Mouse (Mus musculus) spleen, adult 2 months (tissue): ENCODE results near the gene Anks3. TPM values are rescaled to one million over a fixed set of nuclear protein-coding genes. Genes with fewer than 3 reads are reported as not detected.

Source experiments
- DNase-seq, 2 experiments: peaks; one replicate each; pipeline versions ENCODE4 v3.0.0 to v3.0.0-alpha.2; 2012 to 2021; ENCODE audit warnings: low spot score in 2 of 2, low read depth in 1 of 2
- H3K27ac ChIP-seq: fragments of 200-500 bp; 2 replicates; pipeline ENCODE4 v1.5.1; 2012; ENCODE audit warnings: low read length, inconsistent platforms; ENCODE audit not compliant: insufficient read depth
- H3K27me3 ChIP-seq: fragments of 200-500 bp; 2 replicates; pipeline ENCODE4 v1.6.1; 2012; ENCODE audit warnings: mild to moderate bottlenecking, moderate library complexity, low read length, inconsistent platforms; ENCODE audit not compliant: control insufficient read depth, insufficient read depth
- H3K36me3 ChIP-seq: fragments of 200-500 bp; 2 replicates; pipeline ENCODE4 v1.6.1; 2012; ENCODE audit warnings: mild to moderate bottlenecking, low read length, inconsistent platforms; ENCODE audit not compliant: control insufficient read depth, insufficient read depth
- H3K4me1 ChIP-seq: fragments of 200-500 bp; 2 replicates; pipeline ENCODE4 v1.6.1; 2011; ENCODE audit warnings: inconsistent platforms; ENCODE audit not compliant: control insufficient read depth, insufficient read depth, insufficient read length
- H3K4me3 ChIP-seq: fragments of 200-500 bp; 2 replicates; pipeline ENCODE4 v1.5.1; 2011; ENCODE audit warnings: mild to moderate bottlenecking, inconsistent platforms; ENCODE audit not compliant: insufficient read depth, insufficient read length; ENCODE audit errors: extremely low read depth
- CTCF ChIP-seq: fragments of 200-500 bp; IDR thresholded peaks from 2 replicates; pipeline ENCODE4 v1.5.1; 2011; ENCODE audit warnings: mild to moderate bottlenecking, inconsistent platforms; ENCODE audit not compliant: insufficient read depth, insufficient read length, insufficient replicate concordance; ENCODE audit errors: extremely low read depth
- POLR2A ChIP-seq: fragments of 200-500 bp; IDR thresholded peaks from 2 replicates; pipeline ENCODE4 v1.6.1; 2011; ENCODE audit warnings: low read depth, low read length, inconsistent platforms
- WGBS: fragments of 180-500 bp; shearing (Covaris S2); methylation state at CpG from one replicate; pipeline ENCODE4 v1.1.7; 2018; 5-methylcytosine and 5-hydroxymethylcytosine counted together
- polyA plus RNA-seq: library from polyadenylated mRNA; depleted of rRNA; stranded (reverse); fragments of >200 nt; gene quantifications from 2 replicates; pipeline ENCODE4 v1.2.3, GENCODE M21; 2012

Gene Anks3
- polyA plus RNA-seq, 1 experiment = 51.5 TPM

- H3K4me3 ChIP-seq = no peak overlapping the region
- WGBS = 44% methylated on average over 12 of the region's 12 CpGs
Measured at GRCm38 (mm10) chr16:4913783-4914735, 49.9 kb downstream of the Anks3 start.

GRCm38 (mm10) chr16:4912907-4913782 lies 50.9 kb downstream of the Anks3 start:
- Histone ChIP-seq H3K36me3 (peaks cover 16% of the 10 kb centered on the region), H3K4me1 (peaks cover 16% of the 10 kb centered on the region), H3K27me3 (no peaks in the 10 kb centered on the region), H3K27ac (peak overlapping the region; percentile 87), H3K4me3 (no peak overlapping the region)
- no peak for TF ChIP-seq CTCF
- TF ChIP-seq POLR2A = no peak
- 34% methylated on average over 11 of the region's 11 CpGs for WGBS
- DNase-seq = peak; percentile 28 to 41

More at GRCm38 (mm10) chr16:4913783-4914735, 49.9 kb downstream of the Anks3 start:
- TF ChIP-seq CTCF = peak; percentile 69; the same call in 1 of the 2 replicates
- TF ChIP-seq POLR2A = no peak
- Histone ChIP-seq H3K36me3 (peaks cover 16% of the 10 kb centered on the region), H3K27me3 (no peaks in the 10 kb centered on the region), H3K27ac (peak overlapping the region; percentile 87), H3K4me1 (peaks cover 13% of the 10 kb centered on the region)
- peak; percentile 69 to 76 for DNase-seq

GRCm38 (mm10) chr16:4912074-4912648 lies 51.8 kb downstream of the Anks3 start:
- Histone ChIP-seq H3K4me1 (peaks cover 22% of the 10 kb centered on the region), H3K27ac (peak overlapping the region; percentile 87), H3K27me3 (no peaks in the 10 kb centered on the region), H3K4me3 (no peak overlapping the region), H3K36me3 (peaks cover 14% of the 10 kb centered on the region)
- no peak for DNase-seq
- 84% methylated on average over 10 of the region's 10 CpGs for WGBS
- TF ChIP-seq POLR2A (no peak), CTCF (no peak)

DNA sequence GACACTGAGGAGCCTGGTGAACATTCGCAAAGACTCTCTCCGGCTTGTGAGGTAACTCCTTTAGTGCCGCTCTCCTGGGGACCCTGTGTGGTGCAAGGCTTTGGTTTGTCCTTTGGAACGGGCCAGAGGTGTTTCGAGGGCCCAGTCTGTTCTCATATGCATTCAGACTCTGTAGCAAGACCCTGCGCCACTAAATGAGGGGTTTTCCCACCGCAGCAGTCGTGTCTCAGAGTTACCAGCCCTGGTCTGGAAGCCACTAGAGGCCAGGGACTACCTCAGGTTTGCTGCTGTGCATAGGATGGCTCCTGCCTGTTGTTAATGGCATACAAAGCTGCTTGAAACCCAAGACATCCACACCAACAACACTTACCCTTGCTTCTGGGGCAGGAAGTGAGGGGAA lies 53.2 kb downstream of the Anks3 start:
- 94% methylated on average over 8 of the region's 8 CpGs for whole genome bisulfite sequencing
- Histone ChIP-seq H3K4me3 (no peak overlapping the region), H3K36me3 (peaks cover 12% of the 10 kb centered on the region), H3K27me3 (no peaks in the 10 kb centered on the region), H3K27ac (no peak overlapping the region), H3K4me1 (peaks cover 22% of the 10 kb centered on the region)
- no peak for DNase-seq
- TF ChIP-seq POLR2A = no peak
- TF ChIP-seq CTCF = no peak

- DNase-seq = no peak
- TF ChIP-seq POLR2A (no peak), CTCF (no peak)
- 100% methylated on average over 2 of the region's 2 CpGs for WGBS
Measured at GRCm38 (mm10) chr16:4909745-4910144, 54.3 kb downstream of the Anks3 start.

DNA sequence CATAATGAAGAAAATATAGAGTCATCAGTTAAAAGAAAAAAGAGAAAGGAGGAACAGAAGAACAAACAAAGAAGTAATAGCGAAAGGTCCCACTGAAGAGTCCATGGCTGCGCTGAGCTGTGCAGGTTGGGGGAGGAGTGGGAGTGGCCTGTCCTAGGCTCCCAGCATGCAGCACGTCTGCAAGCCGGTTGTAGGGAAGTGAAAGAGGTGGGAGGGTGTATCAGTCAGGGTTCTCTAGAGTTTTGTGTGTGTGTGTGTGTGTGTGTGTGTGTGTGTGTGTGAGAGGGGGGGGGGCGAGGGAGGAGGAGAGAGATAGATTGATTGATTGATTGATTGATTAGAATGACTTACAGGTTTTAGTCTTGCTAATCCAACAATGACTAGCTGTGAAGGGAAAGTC lies 56.0 kb downstream of the Anks3 start:
- Histone ChIP-seq H3K4me1 (peaks cover 15% of the 10 kb centered on the region), H3K36me3 (peaks cover 12% of the 10 kb centered on the region), H3K27me3 (no peaks in the 10 kb centered on the region), H3K4me3 (no peak overlapping the region), H3K27ac (no peak overlapping the region; the same call in 1 of the 2 replicates)
- WGBS = 10% methylated on average over 4 of the region's 5 CpGs
- peak; percentile 63 to 70 for DNase-seq
- TF ChIP-seq CTCF (no peak), POLR2A (no peak)

More at GRCm38 (mm10) chr16:4909745-4910144, 54.3 kb downstream of the Anks3 start:
- Histone ChIP-seq H3K4me3 (no peak overlapping the region), H3K36me3 (peaks cover 12% of the 10 kb centered on the region), H3K4me1 (peaks cover 22% of the 10 kb centered on the region), H3K27ac (no peak overlapping the region), H3K27me3 (no peaks in the 10 kb centered on the region)
